Mouse (Mus musculus): Measurements from ENCODE around the gene Nt5c3. TPM values are rescaled to one million over a fixed set of nuclear protein-coding genes. Genes with fewer than 3 reads are reported as not detected.

Nt5c3 gene
- polyA plus RNA-seq (2014; fragmentation: Nextera tagmentation; extraction: Ambion mirVana) = 174 and 180 TPM in 2 replicates

GRCm38 (mm10) chr6:56923726-56924707 lies at the start of gene Nt5c3, which contains the start of gene Vmn1r4:
TSS of gene Nt5c3 (minus strand) at chr6:56923932.
TSS of gene Vmn1r4 (plus strand) at chr6:56924015.
- Histone ChIP-seq H3K36me3 (replicated peaks; ENCODE audit: control insufficient read depth, insufficient read depth) (no peaks in the 10 kb centered on the region), H3K4me3 (replicated peaks; ENCODE audit: low read length) (peak within 1 kb of the TSS; percentile 66), H3K27me3 (ENCODE audit: control insufficient read depth, insufficient read depth, low read length) (no peaks in the 10 kb centered on the region), H3K4me2 (replicated peaks) (peak within 1 kb of the TSS; percentile 71), H3K4me1 (replicated peaks; ENCODE audit: control insufficient read depth, insufficient read depth, low read length) (peaks cover 18% of the 10 kb centered on the region), H3K9ac (peak within 1 kb of the TSS; percentile 79), H3K9me3 (ENCODE audit: control insufficient read depth, low read length) (no peaks in the 10 kb centered on the region), H3K27ac (peak within 1 kb of the TSS; percentile 85)
- peak; percentile 99 for ATAC-seq (ENCODE audit: low FRiP score)
- DNase-seq (ENCODE audit: low spot score) = peak; percentile 97
- WGBS = 3% methylated on average over 64 of the region's 64 CpGs

- Histone ChIP-seq H3K27ac (no peak within 1 kb of the TSS), H3K9ac (no peak within 1 kb of the TSS), H3K27me3 (ENCODE audit: control insufficient read depth, insufficient read depth, low read length) (no peaks in the 10 kb centered on the region), H3K4me2 (replicated peaks) (no peak within 1 kb of the TSS), H3K36me3 (replicated peaks; ENCODE audit: control insufficient read depth, insufficient read depth) (no peaks in the 10 kb centered on the region), H3K4me3 (replicated peaks; ENCODE audit: low read length) (no peak within 1 kb of the TSS), H3K9me3 (ENCODE audit: control insufficient read depth, low read length) (no peaks in the 10 kb centered on the region), H3K4me1 (replicated peaks; ENCODE audit: control insufficient read depth, insufficient read depth, low read length) (no peaks in the 10 kb centered on the region)
- DNase-seq (ENCODE audit: low spot score) (no peak), ATAC-seq (ENCODE audit: low FRiP score) (no peak)
These were observed 46.2 kb upstream of the Nt5c3 start, which contains the start of gene Vmn1r5 for GRCm38 (mm10) chr6:56969973-56970372. TSS of gene Vmn1r5 (plus strand) at chr6:56970273.

GRCm38 (mm10) chr6:56956436-56956835 lies 32.7 kb upstream of the Nt5c3 start:
- 83% methylated on average over 5 of the region's 5 CpGs for WGBS
- DNase-seq (ENCODE audit: low spot score) = no peak
- no peaks in the 10 kb centered on the region for H3K27me3 ChIP-seq (ENCODE audit: control insufficient read depth, insufficient read depth, low read length)

GRCm38 (mm10) chr6:56934366-56934765 lies 10.6 kb upstream of the Nt5c3 start:
- H3K9ac ChIP-seq = no peak overlapping the region
- no peak overlapping the region for H3K4me2 ChIP-seq (replicated peaks)
- ATAC-seq (ENCODE audit: low FRiP score) (no peak), DNase-seq (ENCODE audit: low spot score) (no peak)
- H3K4me3 ChIP-seq (replicated peaks; ENCODE audit: low read length) = no peak overlapping the region
- no peaks in the 10 kb centered on the region for H3K27me3 ChIP-seq (ENCODE audit: control insufficient read depth, insufficient read depth, low read length)
- no peaks in the 10 kb centered on the region for H3K4me1 ChIP-seq (replicated peaks; ENCODE audit: control insufficient read depth, insufficient read depth, low read length)
- WGBS = 90% methylated on average over 4 of the region's 4 CpGs
- H3K36me3 ChIP-seq (replicated peaks; ENCODE audit: control insufficient read depth, insufficient read depth) = no peaks in the 10 kb centered on the region
- no peak overlapping the region for H3K27ac ChIP-seq
- no peaks in the 10 kb centered on the region for H3K9me3 ChIP-seq (ENCODE audit: control insufficient read depth, low read length)

More at GRCm38 (mm10) chr6:56956436-56956835, 32.7 kb upstream of the Nt5c3 start:
- H3K27ac ChIP-seq = no peak overlapping the region
- no peaks in the 10 kb centered on the region for H3K36me3 ChIP-seq (replicated peaks; ENCODE audit: control insufficient read depth, insufficient read depth)
- no peak for ATAC-seq (ENCODE audit: low FRiP score)
- no peak overlapping the region for H3K4me2 ChIP-seq (replicated peaks)
- no peak overlapping the region for H3K9ac ChIP-seq
- no peaks in the 10 kb centered on the region for H3K4me1 ChIP-seq (replicated peaks; ENCODE audit: control insufficient read depth, insufficient read depth, low read length)
- no peaks in the 10 kb centered on the region for H3K9me3 ChIP-seq (ENCODE audit: control insufficient read depth, low read length)
- no peak overlapping the region for H3K4me3 ChIP-seq (replicated peaks; ENCODE audit: low read length)

- Histone ChIP-seq H3K4me3 (replicated peaks; ENCODE audit: low read length) (no peak overlapping the region), H3K4me1 (replicated peaks; ENCODE audit: control insufficient read depth, insufficient read depth, low read length) (no peaks in the 10 kb centered on the region), H3K9me3 (ENCODE audit: control insufficient read depth, low read length) (no peaks in the 10 kb centered on the region), H3K9ac (no peak overlapping the region), H3K27ac (no peak overlapping the region), H3K36me3 (replicated peaks; ENCODE audit: control insufficient read depth, insufficient read depth) (no peaks in the 10 kb centered on the region), H3K27me3 (ENCODE audit: control insufficient read depth, insufficient read depth, low read length) (no peaks in the 10 kb centered on the region), H3K4me2 (replicated peaks) (no peak overlapping the region)
- WGBS = 67% methylated on average over 2 of the region's 2 CpGs
- no peak for DNase-seq (ENCODE audit: low spot score)
- no peak for ATAC-seq (ENCODE audit: low FRiP score)
These were observed 8.7 kb upstream of the Nt5c3 start for GRCm38 (mm10) chr6:56932464-56932863.

- Histone ChIP-seq H3K9ac (no peak overlapping the region), H3K4me1 (replicated peaks; ENCODE audit: control insufficient read depth, insufficient read depth, low read length) (no peaks in the 10 kb centered on the region), H3K9me3 (ENCODE audit: control insufficient read depth, low read length) (no peaks in the 10 kb centered on the region), H3K4me2 (replicated peaks) (no peak overlapping the region), H3K4me3 (replicated peaks; ENCODE audit: low read length) (no peak overlapping the region), H3K27me3 (ENCODE audit: control insufficient read depth, insufficient read depth, low read length) (no peaks in the 10 kb centered on the region), H3K36me3 (replicated peaks; ENCODE audit: control insufficient read depth, insufficient read depth) (no peaks in the 10 kb centered on the region), H3K27ac (no peak overlapping the region)
- ATAC-seq (ENCODE audit: low FRiP score) = no peak
- DNase-seq (ENCODE audit: low spot score) = no peak
- 77% methylated on average over 4 of the region's 4 CpGs for WGBS
These were observed 8.1 kb upstream of the Nt5c3 start for GRCm38 (mm10) chr6:56931648-56932415.

GRCm38 (mm10) chr6:56923331-56923725 lies 404 bp downstream of the Nt5c3 start:
- H3K27me3 ChIP-seq (ENCODE audit: control insufficient read depth, insufficient read depth, low read length) = no peaks in the 10 kb centered on the region
- H3K4me3 ChIP-seq (replicated peaks; ENCODE audit: low read length) = peak overlapping the region; percentile 66
- H3K4me1 ChIP-seq (replicated peaks; ENCODE audit: control insufficient read depth, insufficient read depth, low read length) = peaks cover 18% of the 10 kb centered on the region
- no peaks in the 10 kb centered on the region for H3K9me3 ChIP-seq (ENCODE audit: control insufficient read depth, low read length)
- peak overlapping the region; percentile 71 for H3K4me2 ChIP-seq (replicated peaks)
- peak overlapping the region; percentile 79 for H3K9ac ChIP-seq
- ATAC-seq (ENCODE audit: low FRiP score) = no peak; the same call in 1 of the 2 replicates
- WGBS = under 1% methylated on average over 25 of the region's 25 CpGs
- DNase-seq (ENCODE audit: low spot score) = no peak
- H3K36me3 ChIP-seq (replicated peaks; ENCODE audit: control insufficient read depth, insufficient read depth) = no peaks in the 10 kb centered on the region
- H3K27ac ChIP-seq = peak overlapping the region; percentile 85

- Histone ChIP-seq H3K9me3 (ENCODE audit: control insufficient read depth, low read length) (no peaks in the 10 kb centered on the region), H3K4me1 (replicated peaks; ENCODE audit: control insufficient read depth, insufficient read depth, low read length) (peaks cover 18% of the 10 kb centered on the region), H3K4me2 (replicated peaks) (no peak overlapping the region), H3K4me3 (replicated peaks; ENCODE audit: low read length) (no peak overlapping the region), H3K27ac (no peak overlapping the region), H3K36me3 (replicated peaks; ENCODE audit: control insufficient read depth, insufficient read depth) (no peaks in the 10 kb centered on the region), H3K9ac (no peak overlapping the region), H3K27me3 (ENCODE audit: control insufficient read depth, insufficient read depth, low read length) (no peaks in the 10 kb centered on the region)
- 86% methylated on average over 12 of the region's 12 CpGs for WGBS
- no peak for DNase-seq (ENCODE audit: low spot score)
- no peak for ATAC-seq (ENCODE audit: low FRiP score)
These were observed 3.3 kb downstream of the Nt5c3 start for GRCm38 (mm10) chr6:56920222-56921092.
